Mouse (Mus musculus): ENCODE results near the gene Dnaaf5. TPM values are rescaled to one million over a fixed set of nuclear protein-coding genes. Genes with fewer than 3 reads are reported as not detected.

Gene Dnaaf5
- polyA plus RNA-seq, 1 experiment from 2014 or later, result 6.4 TPM

DNA sequence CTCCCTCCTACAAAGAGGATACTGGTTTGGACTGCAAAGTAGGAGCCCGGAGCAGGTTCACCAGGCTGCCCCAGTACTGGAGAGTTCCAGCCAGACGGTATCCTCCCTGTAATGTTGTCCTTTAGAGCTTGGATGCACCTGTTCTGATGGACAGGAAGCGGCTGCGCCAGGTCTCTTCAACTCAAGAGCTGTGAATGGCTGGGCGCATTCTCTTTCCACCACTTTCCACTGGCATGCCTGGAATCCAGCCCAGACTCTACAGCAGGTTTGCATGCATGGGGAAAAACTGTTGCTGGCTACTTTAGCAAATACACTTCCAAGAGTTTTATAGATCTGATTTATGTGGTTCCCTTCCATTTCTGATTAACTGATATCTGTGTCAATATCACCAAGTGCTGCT is 8.7 kb upstream of the Dnaaf5 start:
- Histone ChIP-seq H3K9ac (ENCODE audit: low read length) (no peak overlapping the region), H3K4me1 (ENCODE audit: control insufficient read depth in 2 of 2, insufficient read depth in 2 of 2, low read length in 2 of 2) (peaks cover 5 to 12% of the 10 kb centered on the region in 2 experiments), H3K4me3 (ENCODE audit: control insufficient read depth in 1 of 2, insufficient read depth in 1 of 2, low read depth in 1 of 2, low read length in 2 of 2) (no peak overlapping the region), H3K27ac (replicated peaks in 1 of 2; ENCODE audit: control insufficient read depth in 1 of 2, insufficient read depth in 1 of 2, low read depth in 2 of 2, low read length in 2 of 2) (peak overlapping the region; percentile 50 to 56), H3K4me2 (ENCODE audit: low read length) (peak overlapping the region; percentile 26), H3K36me3 (ENCODE audit: control insufficient read depth, insufficient read depth, low read length) (no peaks in the 10 kb centered on the region), H3K27me3 (ENCODE audit: control insufficient read depth, insufficient read depth, low read length) (no peaks in the 10 kb centered on the region), H3K9me3 (ENCODE audit: control insufficient read depth, low read length) (no peaks in the 10 kb centered on the region)
- ATAC-seq (ENCODE audit: insufficient number of reproducible peaks, insufficient read depth, low FRiP score, low read depth), result no peak
- 28% methylated on average over 5 of the region's 5 CpGs for WGBS

DNA sequence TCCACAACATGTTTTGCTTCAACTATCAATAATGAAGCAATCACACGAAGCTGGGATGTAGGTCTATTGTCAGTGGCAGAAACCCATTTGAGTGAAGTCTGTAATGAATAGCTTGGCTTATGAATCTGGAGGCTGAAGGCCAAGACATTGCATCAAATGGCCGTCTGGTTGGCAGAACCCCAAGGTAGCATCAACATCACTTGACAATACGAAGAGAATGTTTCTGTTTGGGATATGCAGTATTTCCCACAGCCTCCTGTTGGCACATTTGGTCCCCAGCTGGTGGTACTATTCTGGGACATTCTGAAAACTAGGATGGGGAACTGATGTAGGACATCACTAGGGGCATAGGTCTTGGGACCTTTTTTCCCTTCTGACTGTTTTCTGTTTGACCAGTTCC is 6.1 kb upstream of the Dnaaf5 start:
- Histone ChIP-seq H3K9me3 (ENCODE audit: control insufficient read depth, low read length) (no peaks in the 10 kb centered on the region), H3K4me3 (ENCODE audit: control insufficient read depth in 1 of 2, insufficient read depth in 1 of 2, low read depth in 1 of 2, low read length in 2 of 2) (no peak overlapping the region), H3K4me1 (ENCODE audit: control insufficient read depth in 2 of 2, insufficient read depth in 2 of 2, low read length in 2 of 2) (peaks cover 7 to 9% of the 10 kb centered on the region in 2 experiments), H3K27me3 (ENCODE audit: control insufficient read depth, insufficient read depth, low read length) (no peaks in the 10 kb centered on the region), H3K36me3 (ENCODE audit: control insufficient read depth, insufficient read depth, low read length) (no peaks in the 10 kb centered on the region), H3K9ac (ENCODE audit: low read length) (no peak overlapping the region), H3K4me2 (ENCODE audit: low read length) (no peak overlapping the region), H3K27ac (replicated peaks in 1 of 2; ENCODE audit: control insufficient read depth in 1 of 2, insufficient read depth in 1 of 2, low read depth in 2 of 2, low read length in 2 of 2) (no peak overlapping the region)
- ATAC-seq (ENCODE audit: insufficient number of reproducible peaks, insufficient read depth, low FRiP score, low read depth), result no peak
- 78% methylated on average over 3 of the region's 3 CpGs for WGBS

DNA sequence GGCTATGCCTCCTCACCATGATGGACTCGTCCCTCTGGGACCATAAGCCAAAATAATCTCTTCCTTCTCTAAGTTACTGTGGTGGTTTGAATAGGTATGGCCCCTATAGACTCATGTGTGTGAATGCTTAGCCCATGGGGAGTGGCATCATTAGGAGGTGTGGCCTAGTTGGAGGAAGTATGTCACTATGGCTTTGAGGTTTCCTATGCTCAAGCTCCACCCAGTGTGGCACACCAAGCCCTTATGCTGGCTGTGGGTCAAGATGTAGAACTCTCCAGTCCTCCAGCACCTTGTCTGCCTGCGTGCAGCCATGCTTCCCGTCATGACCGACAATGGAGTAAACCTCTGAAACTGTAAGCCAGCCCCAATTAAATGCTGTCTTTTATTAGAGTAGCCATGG is 4.3 kb upstream of the Dnaaf5 start:
- H3K4me1 ChIP-seq (ENCODE audit: control insufficient read depth in 2 of 2, insufficient read depth in 2 of 2, low read length in 2 of 2), result peaks cover 8 to 14% of the 10 kb centered on the region in 2 experiments
- 92% methylated on average over 4 of the region's 4 CpGs for WGBS
- no peak for ATAC-seq (ENCODE audit: insufficient number of reproducible peaks, insufficient read depth, low FRiP score, low read depth)
- no peaks in the 10 kb centered on the region for H3K9me3 ChIP-seq (ENCODE audit: control insufficient read depth, low read length)
- H3K4me2 ChIP-seq (ENCODE audit: low read length), result no peak overlapping the region
- H3K27ac ChIP-seq (replicated peaks in 1 of 2; ENCODE audit: control insufficient read depth in 1 of 2, insufficient read depth in 1 of 2, low read depth in 2 of 2, low read length in 2 of 2), result no peak overlapping the region
- H3K36me3 ChIP-seq (ENCODE audit: control insufficient read depth, insufficient read depth, low read length), result no peaks in the 10 kb centered on the region
- no peak overlapping the region for H3K4me3 ChIP-seq (ENCODE audit: control insufficient read depth in 1 of 2, insufficient read depth in 1 of 2, low read depth in 1 of 2, low read length in 2 of 2)
- no peak overlapping the region for H3K9ac ChIP-seq (ENCODE audit: low read length)
- H3K27me3 ChIP-seq (ENCODE audit: control insufficient read depth, insufficient read depth, low read length), result no peaks in the 10 kb centered on the region

DNA sequence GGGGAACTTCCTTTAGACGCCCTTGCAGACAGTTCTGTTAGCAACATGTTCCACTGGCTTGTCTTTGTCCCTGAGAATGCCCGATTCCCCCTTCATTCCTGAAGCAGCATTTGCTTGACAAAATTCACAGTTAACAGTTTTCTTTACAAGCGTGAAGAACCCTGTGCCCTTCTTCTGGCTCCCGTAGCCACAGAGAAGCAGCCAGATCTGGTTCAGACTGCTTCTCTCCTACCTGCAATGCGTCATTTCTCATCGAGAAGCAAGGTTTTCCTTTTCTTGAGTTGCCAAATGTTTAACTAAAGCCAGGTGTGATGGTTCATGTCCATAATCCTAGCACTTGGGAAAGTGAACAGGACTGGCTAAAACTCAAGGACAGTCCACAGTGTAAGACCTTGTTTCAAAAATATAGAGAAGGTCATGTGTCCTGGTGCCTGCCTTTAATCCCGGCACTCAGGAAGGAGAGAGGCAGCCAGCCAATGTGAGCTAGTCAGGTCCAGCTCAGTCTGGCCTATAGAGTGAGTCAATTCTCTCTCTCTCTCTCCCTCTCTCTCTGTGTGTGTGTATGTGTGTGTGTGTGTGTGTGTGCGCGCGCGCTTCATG is 3.4 kb upstream of the Dnaaf5 start:
- Histone ChIP-seq H3K36me3 (ENCODE audit: control insufficient read depth, insufficient read depth, low read length) (no peaks in the 10 kb centered on the region), H3K9ac (ENCODE audit: low read length) (no peak overlapping the region), H3K9me3 (ENCODE audit: control insufficient read depth, low read length) (no peaks in the 10 kb centered on the region), H3K27me3 (ENCODE audit: control insufficient read depth, insufficient read depth, low read length) (no peaks in the 10 kb centered on the region), H3K4me3 (ENCODE audit: control insufficient read depth in 1 of 2, insufficient read depth in 1 of 2, low read depth in 1 of 2, low read length in 2 of 2) (no peak overlapping the region), H3K4me2 (ENCODE audit: low read length) (no peak overlapping the region), H3K4me1 (ENCODE audit: control insufficient read depth in 2 of 2, insufficient read depth in 2 of 2, low read length in 2 of 2) (peaks cover 4 to 21% of the 10 kb centered on the region in 2 experiments), H3K27ac (replicated peaks in 1 of 2; ENCODE audit: control insufficient read depth in 1 of 2, insufficient read depth in 1 of 2, low read depth in 2 of 2, low read length in 2 of 2) (peak overlapping the region; percentile 17 to 41; a peak in 1 of 4 replicates)
- WGBS, result 79% methylated on average over 11 of the region's 11 CpGs
- no peak for ATAC-seq (ENCODE audit: insufficient number of reproducible peaks, insufficient read depth, low FRiP score, low read depth)

DNA sequence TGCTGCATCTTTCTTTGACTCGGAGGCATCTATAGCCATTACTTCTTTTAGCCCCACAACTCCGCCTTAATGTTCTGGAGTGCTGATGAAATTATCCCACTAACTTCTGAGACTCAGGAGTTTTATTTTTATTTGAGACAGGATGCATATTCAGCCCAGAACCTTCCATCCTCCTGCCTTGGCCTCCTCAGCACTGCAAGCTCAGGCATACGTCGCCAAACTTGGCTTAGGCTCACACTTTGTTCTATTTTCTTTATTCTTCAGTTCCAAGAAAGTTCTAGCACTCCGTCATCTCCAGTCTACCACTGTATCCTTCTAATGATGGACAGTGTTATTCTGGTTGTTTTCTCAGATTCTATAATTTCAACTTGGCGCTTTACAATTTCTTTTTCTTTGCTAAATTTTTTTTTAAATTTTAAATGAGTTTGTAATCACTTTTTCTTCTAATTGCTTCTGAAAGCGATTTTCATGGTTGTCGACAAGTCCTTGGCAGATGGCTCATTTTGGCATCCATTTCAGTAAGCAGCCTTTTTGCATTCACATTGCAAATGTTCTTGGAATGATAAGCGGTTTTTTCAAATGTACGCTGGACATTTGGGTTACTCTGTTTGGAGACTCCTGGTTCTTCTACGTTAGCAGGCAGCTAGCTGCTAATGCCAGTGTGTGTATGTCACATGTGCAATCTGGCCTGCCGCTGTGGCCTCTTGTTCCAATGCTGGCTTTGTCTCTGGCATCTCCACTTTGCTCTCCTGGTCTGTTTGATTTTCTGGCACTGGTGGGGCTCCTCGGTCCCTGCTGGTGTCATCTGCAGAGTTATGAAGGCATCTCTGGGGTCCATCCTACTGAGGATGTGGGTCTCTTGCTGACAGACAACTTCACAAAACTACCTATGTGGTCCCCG is 2.6 kb upstream of the Dnaaf5 start:
- ATAC-seq (ENCODE audit: insufficient number of reproducible peaks, insufficient read depth, low FRiP score, low read depth), result no peak
- Histone ChIP-seq H3K27me3 (ENCODE audit: control insufficient read depth, insufficient read depth, low read length) (no peaks in the 10 kb centered on the region), H3K36me3 (ENCODE audit: control insufficient read depth, insufficient read depth, low read length) (peaks cover 7% of the 10 kb centered on the region), H3K27ac (replicated peaks in 1 of 2; ENCODE audit: control insufficient read depth in 1 of 2, insufficient read depth in 1 of 2, low read depth in 2 of 2, low read length in 2 of 2) (0 out of 4 replicates have a peak overlapping the region, but pooled peaks of 1 of the 2 experiments have one; percentile 41), H3K9me3 (ENCODE audit: control insufficient read depth, low read length) (no peaks in the 10 kb centered on the region), H3K4me2 (ENCODE audit: low read length) (no peak overlapping the region), H3K4me1 (ENCODE audit: control insufficient read depth in 2 of 2, insufficient read depth in 2 of 2, low read length in 2 of 2) (peaks cover 4 to 19% of the 10 kb centered on the region in 2 experiments), H3K4me3 (ENCODE audit: control insufficient read depth in 1 of 2, insufficient read depth in 1 of 2, low read depth in 1 of 2, low read length in 2 of 2) (no peak overlapping the region), H3K9ac (ENCODE audit: low read length) (no peak overlapping the region)
- WGBS, result 90% methylated on average over 14 of the region's 14 CpGs

DNA sequence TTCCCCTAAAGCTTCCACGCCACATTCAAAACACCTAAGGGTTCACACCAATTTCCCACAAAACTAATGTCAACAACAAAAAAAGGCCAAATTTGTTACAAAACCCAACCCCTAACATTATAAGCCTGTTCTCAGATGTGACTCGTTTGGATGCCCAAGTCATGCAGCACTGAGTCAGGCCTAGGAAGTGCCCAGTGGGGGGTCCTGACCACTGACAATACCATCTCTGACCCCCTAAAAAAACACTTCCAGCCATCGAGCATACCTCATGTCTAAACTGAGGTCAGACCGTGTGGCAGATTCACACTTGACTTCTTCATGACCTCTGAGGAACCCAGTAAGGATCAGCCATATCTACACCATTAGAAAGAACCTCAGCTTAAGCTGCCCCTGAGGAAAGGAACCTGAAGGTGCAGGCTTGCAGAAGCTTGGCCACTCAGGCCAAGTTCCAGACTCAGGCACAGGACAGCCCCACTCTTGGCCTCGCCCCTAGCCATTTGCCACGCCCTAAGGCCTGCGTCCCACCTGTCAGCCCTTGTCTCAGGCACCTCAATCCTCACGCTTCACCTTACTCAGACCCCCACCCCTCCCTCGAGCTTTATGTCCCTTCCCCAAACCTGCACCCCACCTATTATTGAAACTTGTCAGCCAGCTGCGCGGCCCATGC is 884 bp upstream of the Dnaaf5 start:
- Histone ChIP-seq H3K9ac (ENCODE audit: low read length) (peak overlapping the region; percentile 55; the same call in 1 of the 2 replicates), H3K9me3 (ENCODE audit: control insufficient read depth, low read length) (no peaks in the 10 kb centered on the region)

DNA sequence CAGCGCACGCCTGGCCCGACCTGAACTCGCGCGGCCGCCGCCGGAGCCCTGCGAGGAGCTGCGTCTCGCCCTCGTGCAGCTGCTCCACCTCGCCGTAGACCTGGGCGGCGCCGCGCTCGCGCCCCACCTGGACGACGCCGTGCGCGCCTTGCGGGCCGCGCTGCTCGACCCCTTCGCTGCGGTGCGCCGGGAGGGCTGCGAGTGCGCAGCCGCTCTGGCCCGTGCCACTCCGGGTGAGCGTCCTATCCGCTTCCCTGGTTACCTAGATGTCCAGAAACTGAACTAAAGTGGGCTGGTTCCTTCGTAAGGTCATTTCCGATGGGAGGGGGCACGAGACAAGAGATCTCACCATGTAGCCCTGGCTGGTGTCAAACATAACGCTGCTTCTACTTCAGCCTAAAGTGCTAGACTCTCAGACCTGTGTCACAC is 594 bp downstream of the Dnaaf5 start:
- ATAC-seq (ENCODE audit: insufficient number of reproducible peaks, insufficient read depth, low FRiP score, low read depth), result peak; percentile 4; the same call in 1 of the 2 replicates
- Histone ChIP-seq H3K36me3 (ENCODE audit: control insufficient read depth, insufficient read depth, low read length) (peaks cover 39% of the 10 kb centered on the region), H3K27me3 (ENCODE audit: control insufficient read depth, insufficient read depth, low read length) (no peaks in the 10 kb centered on the region), H3K4me2 (ENCODE audit: low read length) (peak overlapping the region; percentile 94), H3K9ac (ENCODE audit: low read length) (peak overlapping the region; percentile 84), H3K27ac (replicated peaks in 1 of 2; ENCODE audit: control insufficient read depth in 1 of 2, insufficient read depth in 1 of 2, low read depth in 2 of 2, low read length in 2 of 2) (peak overlapping the region in 1 of 2 experiments; percentile 62; a peak in 2 of 4 replicates), H3K4me3 (ENCODE audit: control insufficient read depth in 1 of 2, insufficient read depth in 1 of 2, low read depth in 1 of 2, low read length in 2 of 2) (peak overlapping the region; percentile 89 to 97), H3K4me1 (ENCODE audit: control insufficient read depth in 2 of 2, insufficient read depth in 2 of 2, low read length in 2 of 2) (peaks cover 4 to 19% of the 10 kb centered on the region in 2 experiments), H3K9me3 (ENCODE audit: control insufficient read depth, low read length) (no peaks in the 10 kb centered on the region)
- WGBS, result 0% methylated on average over 42 of the region's 45 CpGs

More for the DNA sequence above, 884 bp upstream of the Dnaaf5 start:
- H3K27me3 ChIP-seq (ENCODE audit: control insufficient read depth, insufficient read depth, low read length), result no peaks in the 10 kb centered on the region
- H3K4me3 ChIP-seq (ENCODE audit: control insufficient read depth in 1 of 2, insufficient read depth in 1 of 2, low read depth in 1 of 2, low read length in 2 of 2), result peak overlapping the region; percentile 58 to 97
- WGBS, result 26% methylated on average over 11 of the region's 11 CpGs
- peak overlapping the region in 1 of 2 experiments; percentile 62; a peak in 1 of 4 replicates for H3K27ac ChIP-seq (replicated peaks in 1 of 2; ENCODE audit: control insufficient read depth in 1 of 2, insufficient read depth in 1 of 2, low read depth in 2 of 2, low read length in 2 of 2)
- peak overlapping the region; percentile 66 for H3K4me2 ChIP-seq (ENCODE audit: low read length)
- ATAC-seq (ENCODE audit: insufficient number of reproducible peaks, insufficient read depth, low FRiP score, low read depth), result peak; percentile 51
- peaks cover 24% of the 10 kb centered on the region for H3K36me3 ChIP-seq (ENCODE audit: control insufficient read depth, insufficient read depth, low read length)
- H3K4me1 ChIP-seq (ENCODE audit: control insufficient read depth in 2 of 2, insufficient read depth in 2 of 2, low read length in 2 of 2), result peaks cover 4 to 19% of the 10 kb centered on the region in 2 experiments
